Mouse (Mus musculus) G1E (cell line): Measurements from ENCODE around the gene Spats2.

ENCODE experiments used
- CTCF ChIP-seq: IDR thresholded peaks from 2 replicates; pipeline ENCODE4 v1.5.1; 2012; ENCODE audit warnings: low read depth, low read length, inconsistent platforms, mixed read lengths
- GATA1 ChIP-seq: IDR thresholded peaks from 2 replicates; pipeline ENCODE4 v1.6.1; 2012; ENCODE audit warnings: borderline replicate concordance, low read length, inconsistent platforms, mixed read lengths
- GATA2 ChIP-seq: IDR thresholded peaks from 2 replicates; pipeline ENCODE4 v1.6.1; 2012; ENCODE audit warnings: low read depth, low read length, inconsistent platforms, borderline replicate concordance
- POLR2AphosphoS5 ChIP-seq: IDR thresholded peaks from 2 replicates; pipeline ENCODE4 v1.6.1; 2012; ENCODE audit warnings: low read depth, low read length, inconsistent platforms; ENCODE audit not compliant: insufficient replicate concordance
- TAL1 ChIP-seq: conservative IDR thresholded peaks from 2 replicates; pipeline ENCODE4 v1.6.1; 2012; ENCODE audit warnings: low read depth, low read length, inconsistent platforms, mixed read lengths

DNA sequence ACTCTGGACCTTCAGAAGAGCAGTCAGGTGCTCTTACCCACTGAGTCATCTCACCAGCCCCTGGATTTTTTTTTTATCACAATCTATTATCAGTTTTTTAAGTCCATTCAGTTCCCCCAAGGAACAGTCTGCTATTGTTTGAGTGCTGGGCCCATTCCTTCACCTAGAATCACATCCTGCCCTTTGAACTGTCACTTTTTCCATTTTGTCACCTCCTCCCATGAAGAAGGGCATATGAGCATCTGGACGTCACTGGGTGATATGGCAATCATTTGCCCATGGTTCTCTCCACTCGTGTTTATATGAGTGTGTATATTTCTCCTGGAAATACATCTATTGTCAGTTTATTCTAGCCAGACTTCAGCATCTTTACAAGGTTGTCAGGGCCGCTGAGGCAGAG, 17.9 kb upstream of the Spats2 start:
- TF ChIP-seq GATA1: no peak
- no peak for TF ChIP-seq CTCF
- TF ChIP-seq TAL1: no peak
- TF ChIP-seq POLR2AphosphoS5: no peak
- TF ChIP-seq GATA2: no peak
